Mouse (Mus musculus): Measurements from ENCODE around the gene Mmp23. TPM values are rescaled to one million over a fixed set of nuclear protein-coding genes. Genes with fewer than 3 reads are reported as not detected.
A peak's percentile ranks its signal among the peaks of the same experiment; 100 is the strongest.

Mmp23 gene
- polyA plus RNA-seq, 1 experiment from 2014 or later: 1.3 TPM

DNA sequence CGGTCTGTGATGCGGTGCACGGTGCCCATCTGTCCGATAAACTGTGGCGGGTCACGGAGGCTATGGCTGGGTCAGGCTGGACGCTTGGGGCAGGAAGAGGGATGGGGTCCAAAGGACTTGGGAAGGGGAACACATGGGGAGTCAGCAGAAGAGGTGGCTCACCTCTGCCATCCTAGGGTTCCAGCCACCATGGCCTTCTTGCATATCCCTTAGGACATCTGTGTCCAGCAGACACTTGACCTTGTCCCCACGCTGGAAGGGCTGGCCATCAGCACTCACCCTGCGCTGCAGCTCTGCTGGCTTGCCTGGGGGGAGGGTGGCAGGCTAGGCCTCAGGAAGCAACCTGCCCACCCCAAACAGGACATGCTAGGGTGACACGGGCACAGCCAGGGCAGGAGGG, 5.8 kb upstream of the Mmp23 start:
- H3K36me3 ChIP-seq (ENCODE audit: control insufficient read depth, insufficient read depth, low read length): peaks cover 7% of the 10 kb centered on the region
- H3K4me1 ChIP-seq (ENCODE audit: control insufficient read depth, insufficient read depth, low read length): peaks cover 9% of the 10 kb centered on the region
- WGBS: 93% methylated on average over 10 of the region's 10 CpGs
- H3K9ac ChIP-seq (replicated peaks; ENCODE audit: low read depth, low read length): no peak overlapping the region
- H3K9me3 ChIP-seq (ENCODE audit: control insufficient read depth, low read length): no peaks in the 10 kb centered on the region
- H3K27ac ChIP-seq (ENCODE audit: low read depth, low read length): no peak overlapping the region
- peaks cover 26% of the 10 kb centered on the region for H3K27me3 ChIP-seq (ENCODE audit: control insufficient read depth, insufficient read depth, low read length)
- no peak overlapping the region for H3K4me2 ChIP-seq (ENCODE audit: low read depth, low read length)
- H3K4me3 ChIP-seq (ENCODE audit: low read depth, low read length): no peak overlapping the region
- ATAC-seq (ENCODE audit: low read depth): no peak

GRCm38 (mm10) chr4:155656214-155656751, 3.1 kb upstream of the Mmp23 start:
- Histone ChIP-seq H3K4me2 (ENCODE audit: low read depth, low read length) (no peak overlapping the region), H3K4me1 (ENCODE audit: control insufficient read depth, insufficient read depth, low read length) (peaks cover 22% of the 10 kb centered on the region), H3K36me3 (ENCODE audit: control insufficient read depth, insufficient read depth, low read length) (peaks cover 11% of the 10 kb centered on the region), H3K4me3 (ENCODE audit: low read depth, low read length) (no peak overlapping the region), H3K9ac (replicated peaks; ENCODE audit: low read depth, low read length) (no peak overlapping the region), H3K27ac (ENCODE audit: low read depth, low read length) (no peak overlapping the region), H3K27me3 (ENCODE audit: control insufficient read depth, insufficient read depth, low read length) (peaks cover 49% of the 10 kb centered on the region), H3K9me3 (ENCODE audit: control insufficient read depth, low read length) (no peaks in the 10 kb centered on the region)
- 92% methylated on average over 13 of the region's 13 CpGs for WGBS
- no peak for ATAC-seq (ENCODE audit: low read depth)

- H3K9me3 ChIP-seq (ENCODE audit: control insufficient read depth, low read length): no peaks in the 10 kb centered on the region
- H3K27ac ChIP-seq (ENCODE audit: low read depth, low read length): no peak overlapping the region
- H3K36me3 ChIP-seq (ENCODE audit: control insufficient read depth, insufficient read depth, low read length): peaks cover 23% of the 10 kb centered on the region
- peak; percentile 41; the same call in 1 of the 2 replicates for ATAC-seq (ENCODE audit: low read depth)
- H3K4me1 ChIP-seq (ENCODE audit: control insufficient read depth, insufficient read depth, low read length): peaks cover 22% of the 10 kb centered on the region
- H3K4me3 ChIP-seq (ENCODE audit: low read depth, low read length): peak overlapping the region; percentile 16; the same call in 1 of the 2 replicates
- 0 out of 2 replicates have a peak overlapping the region, but pooled peaks have one; percentile 11 for H3K9ac ChIP-seq (replicated peaks; ENCODE audit: low read depth, low read length)
- 4% methylated on average over 52 of the region's 52 CpGs for WGBS
- H3K27me3 ChIP-seq (ENCODE audit: control insufficient read depth, insufficient read depth, low read length): peaks cover 55% of the 10 kb centered on the region
- peak overlapping the region; percentile 44 for H3K4me2 ChIP-seq (ENCODE audit: low read depth, low read length)
Measured at GRCm38 (mm10) chr4:155654456-155655298, 1.5 kb upstream of the Mmp23 start.

- peaks cover 22% of the 10 kb centered on the region for H3K4me1 ChIP-seq (ENCODE audit: control insufficient read depth, insufficient read depth, low read length)
- H3K9me3 ChIP-seq (ENCODE audit: control insufficient read depth, low read length): no peaks in the 10 kb centered on the region
- H3K27ac ChIP-seq (ENCODE audit: low read depth, low read length): no peak overlapping the region
- H3K36me3 ChIP-seq (ENCODE audit: control insufficient read depth, insufficient read depth, low read length): peaks cover 26% of the 10 kb centered on the region
- H3K4me3 ChIP-seq (ENCODE audit: low read depth, low read length): peak overlapping the region; percentile 16; the same call in 1 of the 2 replicates
- no peak for ATAC-seq (ENCODE audit: low read depth)
- H3K4me2 ChIP-seq (ENCODE audit: low read depth, low read length): peak overlapping the region; percentile 44
- peaks cover 55% of the 10 kb centered on the region for H3K27me3 ChIP-seq (ENCODE audit: control insufficient read depth, insufficient read depth, low read length)
- 5% methylated on average over 6 of the region's 6 CpGs for WGBS
- H3K9ac ChIP-seq (replicated peaks; ENCODE audit: low read depth, low read length): no peak overlapping the region
Measured at GRCm38 (mm10) chr4:155654183-155654455, 935 bp upstream of the Mmp23 start.

DNA sequence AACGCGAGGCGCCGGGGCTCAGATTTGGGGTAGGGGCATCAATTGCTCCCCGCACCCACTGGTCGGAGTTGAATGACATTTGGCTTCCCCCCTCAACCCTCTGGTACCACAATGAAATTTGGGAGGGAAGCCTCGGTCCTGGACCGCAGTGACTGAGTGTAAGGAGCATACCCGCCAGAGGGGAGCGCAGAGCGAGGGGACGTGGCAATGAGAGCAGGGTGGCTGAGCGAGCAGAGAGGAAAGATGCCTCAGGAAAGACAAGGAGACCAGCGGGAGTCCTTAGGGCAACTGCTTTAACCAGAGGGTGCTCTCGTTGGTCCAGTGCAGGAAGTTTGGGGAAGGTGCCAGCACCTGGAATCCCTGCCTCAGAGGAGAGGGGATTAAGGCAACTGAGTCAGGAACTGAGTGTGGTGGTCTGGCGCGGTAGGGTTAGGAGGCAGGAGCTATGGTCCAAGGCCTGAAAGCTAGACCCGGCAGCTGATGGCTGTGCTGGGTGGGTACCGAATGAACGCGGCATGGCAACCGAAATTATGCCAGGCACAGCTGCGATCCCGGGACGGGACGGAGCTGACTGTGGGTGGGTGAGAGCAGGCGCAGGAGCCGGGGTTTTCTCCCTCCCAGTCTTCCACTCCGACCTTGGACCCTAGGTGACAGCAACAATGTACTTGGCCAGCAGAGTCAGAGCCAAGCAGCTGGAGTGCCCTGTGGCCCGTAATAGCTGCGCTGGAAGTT, 433 bp upstream of the Mmp23 start:
- 3% methylated on average over 31 of the region's 31 CpGs for WGBS
- ATAC-seq (ENCODE audit: low read depth): no peak
- peaks cover 55% of the 10 kb centered on the region for H3K27me3 ChIP-seq (ENCODE audit: control insufficient read depth, insufficient read depth, low read length)
- no peak overlapping the region for H3K27ac ChIP-seq (ENCODE audit: low read depth, low read length)
- peak overlapping the region; percentile 31 for H3K4me3 ChIP-seq (ENCODE audit: low read depth, low read length)
- no peaks in the 10 kb centered on the region for H3K9me3 ChIP-seq (ENCODE audit: control insufficient read depth, low read length)
- H3K36me3 ChIP-seq (ENCODE audit: control insufficient read depth, insufficient read depth, low read length): peaks cover 30% of the 10 kb centered on the region
- peak overlapping the region; percentile 48 for H3K9ac ChIP-seq (replicated peaks; ENCODE audit: low read depth, low read length)
- peak overlapping the region; percentile 63 for H3K4me2 ChIP-seq (ENCODE audit: low read depth, low read length)
- H3K4me1 ChIP-seq (ENCODE audit: control insufficient read depth, insufficient read depth, low read length): peaks cover 22% of the 10 kb centered on the region

DNA sequence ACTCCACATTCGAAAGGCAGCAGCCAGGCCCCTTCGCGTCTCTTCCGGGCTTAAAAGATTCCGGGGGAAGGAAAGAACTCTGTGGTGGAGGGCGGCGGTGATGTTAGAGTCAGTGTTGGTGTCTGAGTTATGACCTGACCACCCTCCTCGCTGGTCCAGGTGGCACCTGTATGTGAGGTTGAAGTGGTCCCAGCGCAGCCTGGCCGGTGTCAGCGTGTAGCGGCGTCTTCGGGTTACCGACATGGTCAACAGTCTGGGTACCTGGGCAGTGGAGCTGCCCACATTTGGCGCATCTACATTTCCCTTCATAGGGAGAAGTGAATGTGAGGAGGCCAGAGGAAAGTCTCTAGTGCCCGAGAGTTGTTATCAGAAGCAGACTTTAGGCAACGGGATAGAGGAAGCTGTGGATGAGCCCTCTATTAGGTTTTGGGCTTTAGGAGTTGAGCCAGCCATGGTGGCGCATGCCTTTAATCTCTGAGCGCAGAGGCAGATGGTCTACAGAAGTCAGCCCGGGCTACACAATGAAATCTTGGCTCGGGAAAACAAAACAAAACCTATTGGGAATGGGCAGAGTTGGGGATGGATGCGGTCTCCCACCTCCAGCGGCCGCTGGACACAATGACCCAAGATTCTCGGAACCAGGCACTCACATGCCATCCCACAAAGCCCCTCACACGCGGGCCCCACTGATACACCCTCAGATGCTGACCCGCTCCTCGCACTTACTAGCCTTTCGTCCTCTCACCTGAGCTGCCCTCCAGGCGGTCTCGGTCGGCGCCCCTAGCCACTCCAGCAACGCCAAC, 700 bp downstream of the Mmp23 start:
- peak overlapping the region; percentile 63 for H3K4me2 ChIP-seq (ENCODE audit: low read depth, low read length)
- no peaks in the 10 kb centered on the region for H3K9me3 ChIP-seq (ENCODE audit: control insufficient read depth, low read length)
- peaks cover 22% of the 10 kb centered on the region for H3K4me1 ChIP-seq (ENCODE audit: control insufficient read depth, insufficient read depth, low read length)
- H3K9ac ChIP-seq (replicated peaks; ENCODE audit: low read depth, low read length): peak overlapping the region; percentile 48
- WGBS: 20% methylated on average over 35 of the region's 36 CpGs
- no peak overlapping the region for H3K27ac ChIP-seq (ENCODE audit: low read depth, low read length)
- no peak for ATAC-seq (ENCODE audit: low read depth)
- peaks cover 41% of the 10 kb centered on the region for H3K36me3 ChIP-seq (ENCODE audit: control insufficient read depth, insufficient read depth, low read length)
- H3K27me3 ChIP-seq (ENCODE audit: control insufficient read depth, insufficient read depth, low read length): peaks cover 55% of the 10 kb centered on the region
- H3K4me3 ChIP-seq (ENCODE audit: low read depth, low read length): peak overlapping the region; percentile 31

- Histone ChIP-seq H3K36me3 (ENCODE audit: control insufficient read depth, insufficient read depth, low read length) (peaks cover 47% of the 10 kb centered on the region), H3K4me1 (ENCODE audit: control insufficient read depth, insufficient read depth, low read length) (peaks cover 22% of the 10 kb centered on the region), H3K4me2 (ENCODE audit: low read depth, low read length) (no peak overlapping the region), H3K4me3 (ENCODE audit: low read depth, low read length) (no peak overlapping the region), H3K27ac (ENCODE audit: low read depth, low read length) (no peak overlapping the region), H3K27me3 (ENCODE audit: control insufficient read depth, insufficient read depth, low read length) (peaks cover 55% of the 10 kb centered on the region), H3K9me3 (ENCODE audit: control insufficient read depth, low read length) (no peaks in the 10 kb centered on the region), H3K9ac (replicated peaks; ENCODE audit: low read depth, low read length) (no peak overlapping the region)
- ATAC-seq (ENCODE audit: low read depth): no peak
- whole genome bisulfite sequencing: 64% methylated on average over 15 of the region's 15 CpGs
Measured at GRCm38 (mm10) chr4:155651553-155652269, 1.5 kb downstream of the Mmp23 start.

GRCm38 (mm10) chr4:155649355-155649754, 3.8 kb downstream of the Mmp23 start:
- Histone ChIP-seq H3K4me2 (ENCODE audit: low read depth, low read length) (no peak overlapping the region), H3K9ac (replicated peaks; ENCODE audit: low read depth, low read length) (no peak overlapping the region), H3K4me1 (ENCODE audit: control insufficient read depth, insufficient read depth, low read length) (peaks cover 16% of the 10 kb centered on the region), H3K27me3 (ENCODE audit: control insufficient read depth, insufficient read depth, low read length) (peaks cover 33% of the 10 kb centered on the region), H3K9me3 (ENCODE audit: control insufficient read depth, low read length) (no peaks in the 10 kb centered on the region), H3K4me3 (ENCODE audit: low read depth, low read length) (no peak overlapping the region), H3K27ac (ENCODE audit: low read depth, low read length) (no peak overlapping the region), H3K36me3 (ENCODE audit: control insufficient read depth, insufficient read depth, low read length) (peaks cover 47% of the 10 kb centered on the region)
- ATAC-seq (ENCODE audit: low read depth): no peak
- 96% methylated on average over 11 of the region's 11 CpGs for WGBS

Data from neural tube, embryonic 14.5 days (tissue).